Mouse (Mus musculus): ENCODE measurements around the gene Trim8. TPM values are rescaled to one million over a fixed set of nuclear protein-coding genes. Genes with fewer than 3 reads are reported as not detected.

Gene Trim8
- polyA plus RNA-seq, 1 experiment from 2014 or later, result 27.1 TPM

DNA sequence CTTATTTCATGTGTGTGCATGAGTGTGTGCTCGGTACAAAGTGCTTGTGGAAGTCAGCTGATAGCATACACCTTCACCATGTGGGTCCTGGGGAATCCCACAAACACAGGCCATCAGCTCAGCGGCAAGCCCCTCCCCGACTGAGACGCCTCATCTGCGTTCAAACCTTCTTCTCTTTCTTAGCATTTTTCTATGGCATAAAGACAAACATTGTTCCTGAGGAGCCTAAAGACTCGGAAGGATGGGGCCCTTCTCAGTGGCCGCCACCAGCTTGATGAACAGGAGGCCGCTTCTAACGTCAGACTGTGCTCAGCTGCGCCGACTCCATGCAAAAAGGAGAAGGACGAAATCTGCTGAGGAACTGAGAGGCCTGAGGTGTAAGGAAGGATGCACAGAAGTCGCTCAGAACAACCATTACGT, 62.6 kb downstream of the Trim8 start:
- Histone ChIP-seq H3K36me3 (ENCODE audit: control insufficient read depth, insufficient read depth, low read length) (peaks cover 10% of the 10 kb centered on the region; the same call in 1 of the 2 replicates), H3K9ac (ENCODE audit: low read depth, low read length) (no peak overlapping the region), H3K4me3 (ENCODE audit: low read depth, low read length) (no peak overlapping the region), H3K4me2 (ENCODE audit: low read depth, low read length) (no peak overlapping the region), H3K27me3 (replicated peaks; ENCODE audit: control insufficient read depth, insufficient read depth, low read length) (no peaks in the 10 kb centered on the region), H3K9me3 (ENCODE audit: control insufficient read depth, low read length) (no peaks in the 10 kb centered on the region), H3K27ac (replicated peaks; ENCODE audit: low read depth, low read length) (no peak overlapping the region), H3K4me1 (ENCODE audit: control insufficient read depth, insufficient read depth, low read length) (no peaks in the 10 kb centered on the region)
- 78% methylated on average over 14 of the region's 14 CpGs for WGBS
- ATAC-seq (ENCODE audit: low read depth) (no peak), DNase-seq (ENCODE audit: low spot score) (no peak)

Other genes starting within 250 kb of the Trim8 start
- 10.7 and 11.6 TPM in 2 replicates for gene Nfkb2, start 197.4 kb upstream of the Trim8 start, polyA plus RNA-seq (2014; fragmentation: Nextera tagmentation; extraction: Ambion mirVana)
- gene Psd, start 174.5 kb upstream of the Trim8 start, polyA plus RNA-seq (2014; fragmentation: Nextera tagmentation; extraction: Ambion mirVana), result 5.8 and 8.6 TPM in 2 replicates
- gene Fbxl15, start 173.5 kb upstream of the Trim8 start, polyA plus RNA-seq (2014; fragmentation: Nextera tagmentation; extraction: Ambion mirVana), result 13.8 and 14.7 TPM in 2 replicates
- 174 and 184 TPM in 2 replicates for gene Cuedc2, start 163.0 kb upstream of the Trim8 start, polyA plus RNA-seq (2014; fragmentation: Nextera tagmentation; extraction: Ambion mirVana)
- gene Mfsd13a, start 160.6 kb upstream of the Trim8 start, polyA plus RNA-seq (2014; fragmentation: Nextera tagmentation; extraction: Ambion mirVana), result 3.7 and 4.6 TPM in 2 replicates
- gene 2310034G01Rik, start 151.4 kb upstream of the Trim8 start, polyA plus RNA-seq (2014; fragmentation: Nextera tagmentation; extraction: Ambion mirVana), result 1.8 and 3.6 TPM in 2 replicates
- gene Actr1a, start 106.0 kb upstream of the Trim8 start, polyA plus RNA-seq (2014; fragmentation: Nextera tagmentation; extraction: Ambion mirVana), result 137 and 156 TPM in 2 replicates
- gene Sufu, start 104.8 kb upstream of the Trim8 start, polyA plus RNA-seq (2014; fragmentation: Nextera tagmentation; extraction: Ambion mirVana), result 34.3 and 39.8 TPM in 2 replicates
- 83.7 and 94.0 TPM in 2 replicates for gene Arl3, start 71.5 kb downstream of the Trim8 start, polyA plus RNA-seq (2014; fragmentation: Nextera tagmentation; extraction: Ambion mirVana)
- gene Sfxn2, start 71.7 kb downstream of the Trim8 start, polyA plus RNA-seq (2014; fragmentation: Nextera tagmentation; extraction: Ambion mirVana), result 16.7 and 19.7 TPM in 2 replicates
- gene Wbp1l, start 97.4 kb downstream of the Trim8 start, polyA plus RNA-seq (2014; fragmentation: Nextera tagmentation; extraction: Ambion mirVana), result 37.7 and 42.6 TPM in 2 replicates
- 0.33 and 0.87 TPM in 2 replicates for gene Cyp17a1, start 171.5 kb downstream of the Trim8 start, polyA plus RNA-seq (2014; fragmentation: Nextera tagmentation; extraction: Ambion mirVana)
- 13.9 and 14.3 TPM in 2 replicates for gene Borcs7, start 188.2 kb downstream of the Trim8 start, polyA plus RNA-seq (2014; fragmentation: Nextera tagmentation; extraction: Ambion mirVana)
- gene As3mt, start 205.8 kb downstream of the Trim8 start, polyA plus RNA-seq (2014; fragmentation: Nextera tagmentation; extraction: Ambion mirVana), result 19.4 and 24.1 TPM in 2 replicates